Mouse (Mus musculus): ENCODE results near the gene Cldn10. TPM values are rescaled to one million over a fixed set of nuclear protein-coding genes. Genes with fewer than 3 reads are reported as not detected.
"Not testable (repeated sequence)": the region's sequence is repeated elsewhere in the genome, so short reads cannot be mapped to it uniquely, and the experiment has no call there.

Gene Cldn10
- total RNA-seq, 2 experiments from 2014 or later = 32.6 to 39.8 TPM

DNA sequence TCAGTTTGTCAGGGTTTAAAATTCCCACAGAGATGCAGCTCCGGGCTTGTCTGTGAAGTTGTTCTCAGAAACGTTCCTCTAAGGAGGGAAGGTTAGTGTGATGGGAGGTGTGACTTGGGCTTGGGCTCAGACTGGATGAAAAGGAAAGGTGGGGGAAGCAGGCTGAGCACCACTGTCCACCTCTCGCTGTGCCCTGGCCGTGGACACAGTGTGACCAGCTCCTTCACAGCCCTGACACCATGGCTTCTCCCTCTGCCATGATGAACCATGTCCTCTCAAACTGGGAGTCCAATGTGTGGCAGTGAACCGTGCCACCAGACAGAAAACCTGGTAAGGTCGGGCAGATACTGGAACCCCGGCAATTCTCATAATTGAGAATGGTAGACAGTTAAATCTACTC lies 6.1 kb upstream of the Cldn10 start:
- no peak for DNase-seq (ENCODE audit: low spot score in 2 of 2)

DNA sequence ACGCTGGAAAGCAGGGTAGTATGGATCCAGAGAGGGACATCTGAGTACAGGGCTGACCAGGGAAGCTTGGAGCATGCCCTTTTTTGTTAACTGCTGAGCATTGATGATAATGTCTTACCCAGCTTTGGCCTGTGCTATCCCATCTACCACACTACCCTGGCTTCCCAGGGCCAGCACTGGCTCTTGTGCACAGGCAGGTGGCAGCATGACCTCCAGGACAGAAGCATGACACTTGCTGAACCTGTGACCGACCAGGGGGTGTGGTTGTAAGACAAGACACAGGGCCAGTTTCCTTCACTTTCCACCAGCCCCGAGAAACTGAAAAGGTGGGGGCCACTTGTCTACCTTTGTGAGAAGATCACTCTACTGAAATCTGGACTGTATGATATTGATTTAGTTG lies 5.5 kb upstream of the Cldn10 start:
- no peak for DNase-seq (ENCODE audit: low spot score in 2 of 2)

DNA sequence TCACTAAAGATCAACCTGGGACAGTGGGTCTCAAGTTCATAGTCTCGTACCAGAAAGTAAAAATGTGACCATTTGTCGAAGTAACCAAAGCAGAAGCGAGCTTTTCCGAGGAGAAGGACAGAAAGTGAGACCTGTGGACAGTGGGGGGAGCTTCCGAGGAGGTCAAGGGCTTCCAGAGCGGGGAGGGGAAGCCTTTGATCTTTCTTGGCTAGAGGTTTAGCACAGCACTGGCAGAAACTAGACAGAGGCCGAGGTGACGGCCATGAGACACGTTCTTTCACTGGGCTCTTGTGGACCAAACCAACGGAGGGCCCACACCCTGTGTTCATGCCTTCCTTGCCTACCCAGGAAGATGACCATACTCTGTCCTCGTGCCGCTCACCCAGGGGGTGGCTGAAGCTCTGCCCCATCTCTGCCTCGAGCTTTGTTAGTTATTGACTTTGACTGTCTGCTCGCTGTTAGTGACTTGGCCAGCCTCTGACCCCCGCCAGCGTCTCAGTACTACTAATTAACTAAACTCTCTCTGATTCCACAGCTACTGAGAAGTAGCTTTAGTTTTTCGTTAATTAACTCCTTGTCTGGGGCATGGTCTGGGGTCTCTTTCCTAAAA lies 4.3 kb upstream of the Cldn10 start:
- no peak for DNase-seq (ENCODE audit: low spot score in 2 of 2)

DNA sequence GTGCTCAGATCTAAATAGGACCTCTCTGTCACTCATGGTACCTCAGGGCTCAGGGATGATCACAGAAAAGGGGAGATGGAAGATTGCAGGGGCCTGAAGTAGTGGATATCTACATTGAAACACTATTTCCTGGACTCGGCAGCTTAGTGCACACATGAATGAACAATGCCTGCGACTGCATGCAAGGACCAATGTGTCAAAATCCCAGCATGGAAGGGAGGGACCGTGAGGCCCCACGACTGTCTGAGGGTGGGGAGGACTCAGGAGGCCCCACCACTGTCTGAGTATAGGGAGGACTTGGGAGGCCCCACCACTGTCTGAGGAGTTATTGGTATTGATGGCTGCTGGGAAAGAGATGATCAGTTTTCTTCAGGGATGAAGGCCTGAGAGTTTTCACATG lies 2.5 kb downstream of the Cldn10 start:
- no peak for DNase-seq (ENCODE audit: low spot score in 2 of 2)

DNA sequence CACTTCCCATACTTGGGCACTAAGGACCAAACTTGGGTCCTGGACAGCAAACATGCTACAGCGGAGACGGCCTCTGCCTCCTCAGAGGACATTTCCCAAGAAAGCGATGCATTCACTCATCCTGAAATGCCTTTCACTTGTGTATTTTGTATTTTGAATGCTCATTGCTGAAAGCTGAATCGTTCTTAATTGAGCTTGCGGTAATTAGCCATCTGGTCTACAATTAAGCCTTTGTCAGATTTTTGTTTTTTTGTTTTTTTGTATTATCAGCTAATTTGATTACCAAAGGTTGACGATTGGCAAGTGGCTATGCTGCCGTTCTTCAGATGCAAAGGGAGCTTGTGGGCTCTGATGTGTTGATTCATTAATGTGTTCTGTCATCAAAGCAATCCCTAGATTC lies 5.2 kb downstream of the Cldn10 start:
- DNase-seq (ENCODE audit: low spot score in 2 of 2) = no peak

DNA sequence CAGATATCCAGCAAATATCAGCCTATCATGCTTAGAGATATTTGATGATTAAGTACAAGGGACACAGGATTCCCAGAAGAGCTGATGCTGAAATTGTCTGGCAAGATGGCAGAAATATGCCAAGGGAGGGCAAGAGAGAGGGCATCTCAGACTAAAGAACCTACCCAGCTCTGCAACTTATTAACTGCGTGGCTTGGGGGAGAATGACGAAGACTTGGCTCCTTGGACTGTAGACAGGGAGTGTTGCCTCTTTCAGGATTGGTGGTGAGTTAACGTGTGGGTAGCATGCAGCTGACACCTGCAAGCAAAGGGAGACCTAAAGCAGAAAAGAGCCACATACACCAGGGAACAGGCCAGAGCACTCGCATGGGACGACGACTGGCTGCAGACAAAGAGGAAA lies 5.7 kb downstream of the Cldn10 start:
- DNase-seq (ENCODE audit: low spot score in 2 of 2) = no peak

DNA sequence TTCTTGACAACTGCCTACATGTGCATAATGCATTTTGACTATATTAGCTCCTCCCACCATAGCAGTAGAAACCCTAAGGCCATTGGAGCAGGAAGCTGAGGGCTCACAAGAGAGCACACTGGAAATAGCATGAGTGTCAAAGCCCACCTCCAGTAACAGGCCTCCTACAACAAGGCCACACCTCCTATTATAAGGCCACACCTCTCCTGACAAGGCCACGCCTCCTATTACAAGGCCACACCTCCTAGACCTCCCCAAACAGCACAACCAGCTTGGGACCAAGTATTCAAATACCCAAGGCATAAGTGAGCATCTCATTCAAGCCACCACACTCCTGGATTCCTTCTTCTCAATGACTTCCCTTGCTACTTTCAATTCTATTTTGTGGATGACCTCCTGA lies 6.5 kb downstream of the Cldn10 start:
- DNase-seq (ENCODE audit: low spot score in 2 of 2) = no peak

DNA sequence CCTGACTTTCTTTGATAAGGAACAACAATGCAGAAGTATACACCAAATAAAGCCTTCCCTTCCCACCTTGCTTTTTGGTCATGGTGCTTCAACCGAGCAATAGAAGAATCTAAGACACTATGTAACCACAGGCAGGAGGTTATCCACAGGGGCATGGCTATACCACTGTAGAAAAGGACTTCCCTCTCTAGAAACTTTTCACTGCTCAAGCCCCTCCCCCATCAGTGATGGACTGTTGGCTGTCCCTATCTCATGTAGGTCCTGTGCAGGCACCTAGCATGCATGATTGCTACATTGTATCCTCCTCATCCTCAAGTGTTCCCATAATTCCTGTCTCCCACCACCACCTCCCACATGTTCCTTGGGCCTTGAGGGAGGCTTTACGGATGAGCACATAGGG lies 7.2 kb downstream of the Cldn10 start:
- no peak for DNase-seq (ENCODE audit: low spot score in 2 of 2)

DNA sequence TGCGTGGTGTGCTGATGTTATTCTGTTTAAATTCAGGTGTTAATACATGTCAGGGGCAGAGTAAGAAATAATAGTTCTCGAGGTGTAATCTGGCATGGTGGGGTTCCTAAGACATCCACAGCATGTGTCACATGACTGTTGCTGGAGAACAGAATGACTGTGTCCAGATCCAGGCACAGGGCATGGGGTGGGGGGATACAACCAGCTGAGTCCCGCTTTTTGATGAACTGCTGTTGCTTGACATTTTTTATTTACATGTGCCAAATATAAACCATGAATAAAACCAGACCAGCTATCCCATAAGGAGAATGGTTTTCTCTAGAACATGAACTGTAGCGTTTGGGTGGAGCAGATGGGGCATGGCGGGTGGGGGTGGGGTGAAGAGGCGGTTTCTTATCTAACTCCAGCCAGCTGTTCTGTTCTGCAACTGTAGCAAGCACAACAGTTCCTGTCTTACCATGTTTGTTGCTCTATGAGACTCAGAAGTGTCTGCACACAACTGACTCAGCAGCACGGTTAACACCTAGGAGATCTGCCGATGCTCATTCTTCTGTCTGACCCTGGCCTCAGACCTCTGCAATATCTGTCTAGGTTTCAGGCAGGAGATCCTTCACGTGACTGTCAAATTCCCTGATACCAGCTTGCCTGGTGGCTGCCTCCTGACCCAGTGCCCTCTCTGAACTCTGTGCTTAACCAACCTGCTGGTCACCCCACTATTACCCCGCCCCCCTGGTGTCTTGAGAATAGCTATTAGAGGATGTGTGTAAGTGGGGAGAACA lies 8.4 kb downstream of the Cldn10 start:
- no peak for DNase-seq (ENCODE audit: low spot score in 2 of 2)

DNA sequence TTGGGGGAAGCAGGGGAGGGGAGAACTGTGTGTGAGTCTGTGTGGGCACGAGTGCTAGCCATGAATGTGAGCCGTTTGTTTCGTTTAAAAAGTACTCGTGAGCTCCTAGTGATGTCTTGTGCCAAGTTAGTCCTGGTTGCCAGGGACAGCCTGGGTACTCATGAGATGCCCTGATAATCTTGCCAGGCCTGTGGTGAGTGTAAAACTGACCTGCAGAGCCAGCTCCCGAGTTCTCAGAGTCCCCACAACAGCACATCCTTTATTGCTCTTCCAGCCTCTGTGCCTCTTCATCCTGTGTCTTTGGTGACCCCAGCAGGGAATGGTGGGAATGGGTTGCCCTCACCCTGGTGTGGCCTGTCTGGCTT lies 9.0 kb downstream of the Cldn10 start:
- no peak for DNase-seq (ENCODE audit: low spot score in 2 of 2)

DNA sequence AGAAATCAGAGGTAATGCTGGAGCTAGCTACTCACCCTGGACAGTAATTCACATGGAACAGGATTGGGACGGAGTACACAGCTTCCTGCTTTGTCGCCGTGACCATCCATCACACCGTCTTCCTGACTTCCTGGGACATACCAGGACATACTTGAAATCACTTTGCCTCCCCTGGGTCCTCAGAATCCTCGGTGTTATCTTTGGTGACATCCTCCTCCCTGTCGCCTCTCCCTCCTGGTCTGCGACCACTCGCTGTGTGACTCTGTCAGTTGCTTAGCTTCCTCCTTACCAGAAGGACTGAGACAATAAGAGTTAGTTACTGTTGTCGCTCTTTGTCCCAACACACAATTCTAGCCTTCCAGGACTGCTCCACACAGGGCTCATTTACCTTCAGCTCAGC lies 9.6 kb downstream of the Cldn10 start:
- no peak for DNase-seq (ENCODE audit: low spot score in 2 of 2)

DNA sequence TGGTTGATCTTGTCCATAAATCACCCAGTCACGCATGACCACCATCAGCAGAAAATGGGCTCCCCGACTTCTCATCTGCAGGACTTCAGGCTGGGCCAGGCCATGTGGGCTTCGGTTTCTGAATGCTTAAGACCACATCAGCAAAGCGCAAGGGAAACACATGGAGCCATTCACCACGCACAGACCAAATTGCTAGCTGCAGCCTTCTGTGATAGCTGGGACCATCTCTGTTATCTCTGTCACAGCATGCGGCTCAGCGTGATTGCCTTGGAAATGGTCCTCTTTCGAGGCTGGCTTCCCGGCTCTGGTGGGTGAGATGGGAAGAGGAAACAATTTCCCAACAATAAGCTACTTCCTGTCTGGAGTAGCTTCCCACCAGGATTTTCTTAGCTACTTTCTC lies 12.2 kb downstream of the Cldn10 start:
- DNase-seq (ENCODE audit: low spot score in 2 of 2) = peak in 1 of 2 experiments; percentile 24

DNA sequence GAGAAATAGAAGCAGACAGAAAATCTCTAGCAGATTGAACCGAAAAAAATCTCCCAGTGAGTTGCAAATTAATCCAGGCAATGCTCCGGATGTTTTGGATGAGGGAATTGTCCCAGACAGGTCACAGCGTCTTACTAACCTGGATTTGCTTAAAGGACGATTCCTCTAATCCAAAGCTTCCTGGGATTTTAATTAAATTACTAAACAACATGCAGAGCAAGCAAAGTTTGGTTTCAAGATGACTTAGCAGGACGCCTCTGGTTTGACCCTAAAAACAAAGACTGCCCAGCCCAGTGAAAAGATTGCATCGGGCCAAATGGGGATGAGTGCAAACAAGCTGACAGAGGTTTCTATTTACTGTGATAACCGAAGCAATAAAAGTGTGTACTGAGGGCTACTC lies 16.2 kb downstream of the Cldn10 start:
- DNase-seq (ENCODE audit: low spot score in 2 of 2) = no peak

DNA sequence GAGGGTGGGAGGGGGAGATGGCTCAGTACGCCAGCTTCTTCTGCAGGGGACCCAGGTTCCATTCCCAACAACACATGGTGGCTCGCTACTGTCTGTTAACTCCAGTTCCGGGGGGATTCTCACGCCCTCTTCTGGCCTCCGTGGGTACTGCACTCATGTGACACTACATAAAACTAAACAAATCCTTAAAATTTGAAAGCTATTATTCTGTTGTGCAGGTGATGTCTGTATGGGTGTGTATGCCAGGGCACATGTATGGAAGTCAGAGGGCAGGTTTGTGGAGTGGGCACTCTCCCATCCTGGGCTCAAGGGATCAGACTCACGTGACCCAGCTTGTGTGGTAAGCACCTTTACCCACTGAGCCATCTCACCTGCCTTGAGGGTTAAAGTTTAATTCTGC lies 16.6 kb downstream of the Cldn10 start:
- DNase-seq (ENCODE audit: low spot score in 2 of 2) = no peak

DNA sequence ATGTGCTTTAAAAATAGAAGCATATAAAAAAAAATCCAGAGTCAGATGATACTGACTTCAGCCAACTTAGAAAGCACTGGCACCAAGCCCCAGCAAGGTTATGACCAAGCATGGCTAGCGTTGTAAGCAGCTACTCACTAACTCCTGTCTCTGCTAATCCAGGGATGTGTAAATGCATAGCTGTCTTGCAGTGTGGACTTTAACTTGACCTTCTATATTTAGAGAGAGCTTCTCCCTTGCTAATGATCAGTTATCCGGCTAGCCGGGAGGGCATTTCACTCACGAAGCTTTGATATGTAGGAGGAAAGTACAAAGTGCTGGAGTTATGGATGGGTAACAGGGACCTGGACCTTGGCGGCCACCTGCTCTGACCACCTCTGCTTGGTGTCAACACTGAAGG lies 19.9 kb downstream of the Cldn10 start:
- no peak for DNase-seq (ENCODE audit: low spot score in 2 of 2)

DNA sequence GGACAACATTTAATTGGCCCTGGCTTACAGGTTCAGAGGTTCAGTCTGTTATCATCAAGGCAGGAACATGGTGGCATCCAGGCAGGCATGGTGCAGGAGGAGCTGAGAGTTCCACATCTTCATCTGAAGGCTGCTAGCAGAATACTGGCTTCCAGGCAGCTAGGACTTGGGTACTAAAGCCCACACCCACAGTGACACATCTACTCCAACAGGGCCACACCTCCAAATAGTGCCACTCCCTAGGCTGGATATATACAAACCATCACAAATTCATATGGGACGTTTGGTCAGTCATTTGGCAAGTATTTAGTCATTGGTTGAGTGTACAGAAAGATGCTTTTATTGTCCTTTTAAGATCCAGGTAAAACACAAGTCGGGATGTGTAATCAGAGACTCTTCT lies 20.5 kb downstream of the Cldn10 start:
- not testable (repeated sequence) for DNase-seq (ENCODE audit: low spot score in 2 of 2)

DNA sequence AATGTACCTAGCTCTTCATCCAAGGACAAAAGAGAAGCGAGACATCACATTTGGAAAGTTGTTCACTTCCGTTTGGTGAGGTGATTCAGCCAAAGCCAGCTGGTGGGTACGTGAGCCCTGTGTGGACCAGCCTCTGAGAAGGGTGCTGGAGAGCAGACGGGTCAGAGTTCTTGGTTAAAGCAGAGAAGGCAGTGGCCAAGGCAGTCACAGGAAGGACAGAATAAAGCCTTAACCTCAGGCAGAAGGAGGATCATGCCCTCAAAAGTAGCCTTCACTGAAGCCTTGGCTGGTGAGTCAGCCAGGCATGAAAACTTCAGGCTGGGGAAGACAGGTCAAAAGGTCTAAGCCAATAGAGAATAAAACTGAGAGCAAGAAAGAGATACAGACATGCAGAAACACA lies 22.0 kb downstream of the Cldn10 start:
- no peak for DNase-seq (ENCODE audit: low spot score in 2 of 2)

DNA sequence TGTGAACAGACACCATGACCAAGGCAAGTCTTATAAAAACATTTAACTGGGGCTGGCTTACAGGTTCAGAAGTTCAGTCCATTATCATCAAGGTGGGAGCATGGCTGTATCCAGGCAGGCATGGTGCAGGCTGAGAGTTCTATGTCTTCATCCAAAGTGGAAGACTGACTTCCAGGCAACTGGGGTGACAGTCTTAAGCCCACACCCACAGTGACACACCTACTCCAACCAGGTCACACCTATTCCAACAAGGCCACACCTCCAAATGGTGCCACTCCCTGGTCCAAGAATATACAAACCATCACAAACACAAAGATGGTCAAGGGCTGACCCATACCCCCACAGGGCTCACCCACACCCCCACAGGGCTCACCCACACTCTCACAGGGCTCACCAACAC lies 23.5 kb downstream of the Cldn10 start:
- DNase-seq (ENCODE audit: low spot score in 2 of 2) = not testable (repeated sequence)

DNA sequence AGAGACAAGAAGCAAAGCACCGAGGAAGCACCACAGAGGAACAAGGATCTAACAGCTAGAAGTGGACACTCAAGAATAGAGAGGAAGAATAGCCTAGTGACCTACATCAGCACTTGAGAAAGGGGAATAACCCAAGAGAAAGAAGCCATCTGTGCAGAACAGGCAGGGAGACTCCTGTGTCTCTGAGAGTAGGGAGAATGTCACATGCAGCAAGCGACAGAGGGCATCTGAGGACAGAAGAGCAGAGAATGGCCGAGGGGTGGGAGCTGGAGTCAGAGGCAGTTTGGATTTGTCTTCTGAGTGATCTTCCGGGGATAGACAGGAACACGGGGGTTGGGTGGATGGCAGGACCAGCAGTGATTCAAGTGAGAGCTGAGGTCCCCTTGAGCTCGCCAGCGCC lies 25.4 kb downstream of the Cldn10 start:
- no peak for DNase-seq (ENCODE audit: low spot score in 2 of 2)

DNA sequence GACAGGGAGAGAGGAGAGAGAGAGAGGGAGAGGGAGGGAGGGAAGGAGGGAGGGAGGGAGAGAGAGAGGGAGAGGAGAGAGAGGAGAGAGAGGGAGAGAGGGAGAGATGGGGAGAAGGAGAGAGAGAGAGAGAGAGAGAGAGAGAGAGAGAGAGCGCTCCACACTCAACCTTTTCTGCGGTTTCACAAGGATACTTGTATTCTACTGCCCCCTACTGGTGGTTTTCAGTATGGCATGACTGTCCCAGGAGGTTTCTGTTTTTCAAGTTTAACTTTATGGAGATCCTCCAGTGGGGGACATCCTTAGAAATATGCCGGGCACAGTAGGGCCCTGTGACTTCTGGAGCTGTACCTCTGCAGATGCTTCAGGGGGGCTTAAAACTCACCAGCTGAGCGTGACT lies 28.8 kb downstream of the Cldn10 start:
- DNase-seq (ENCODE audit: low spot score in 2 of 2) = peak in 1 of 2 experiments; percentile 73

DNA sequence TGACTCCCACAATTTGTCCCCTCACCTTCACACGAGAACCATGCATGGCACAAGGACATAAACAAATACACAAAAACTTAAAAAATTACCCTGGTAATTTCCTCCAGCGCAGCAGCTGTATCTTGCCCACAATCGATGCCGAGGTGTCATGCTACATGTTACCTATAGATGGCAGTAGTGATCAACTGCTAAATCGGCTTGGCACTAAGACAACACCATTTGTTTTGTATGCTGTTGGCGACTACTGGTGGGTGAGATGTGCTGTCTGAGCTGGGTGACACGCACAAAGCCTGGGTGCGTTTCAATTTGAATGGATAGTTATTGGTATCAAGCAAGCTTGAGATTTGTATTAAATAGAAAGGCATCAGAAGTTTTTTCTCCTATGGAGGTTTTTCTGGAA lies 32.4 kb downstream of the Cldn10 start:
- DNase-seq (ENCODE audit: low spot score in 2 of 2) = peak; percentile 42 to 87

DNA sequence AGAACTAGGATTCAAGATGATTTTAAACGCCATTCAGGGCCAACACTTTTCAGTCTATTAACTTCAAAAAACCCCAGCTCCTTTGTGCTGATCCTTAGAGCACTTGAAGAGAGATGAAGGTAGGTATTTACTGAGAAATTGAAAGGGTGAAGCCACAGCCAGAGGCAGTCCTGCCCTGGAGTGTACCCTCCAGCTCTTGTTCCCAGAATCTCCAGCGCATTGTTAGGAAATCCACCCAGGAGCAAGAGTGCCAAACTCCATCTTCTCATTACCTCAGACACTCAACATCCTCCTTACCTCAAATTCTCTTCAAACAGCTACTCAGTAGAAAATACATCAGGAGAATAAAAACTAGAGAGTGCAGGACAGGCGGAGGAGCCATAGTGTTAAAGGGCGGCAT lies 35.1 kb downstream of the Cldn10 start:
- no peak for DNase-seq (ENCODE audit: low spot score in 2 of 2)

DNA sequence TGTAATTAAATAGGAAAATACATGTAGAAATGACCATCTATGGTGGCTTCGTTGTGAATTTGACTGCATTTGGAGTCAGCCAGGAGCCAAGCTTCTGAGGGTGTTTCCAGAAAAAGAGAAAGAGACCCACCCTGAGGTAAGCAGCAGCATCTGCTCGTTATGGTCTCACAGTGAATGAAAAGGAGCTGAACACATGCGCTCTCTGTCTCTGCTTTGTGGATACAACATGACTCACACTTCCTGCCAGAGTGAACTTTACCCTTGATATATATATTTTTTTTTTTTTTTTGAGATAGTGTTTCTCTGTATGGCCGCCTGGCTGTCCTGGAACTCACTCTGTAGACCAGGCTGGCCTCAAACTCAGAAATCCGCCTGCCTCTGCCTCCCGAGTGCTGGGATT lies 35.6 kb downstream of the Cldn10 start:
- no peak for DNase-seq (ENCODE audit: low spot score in 2 of 2)

All from layer of hippocampus, adult 18-20 months (tissue).